Mouse (Mus musculus): ENCODE data around the gene Wwc2.
A peak's percentile ranks its signal among the peaks of the same experiment; 100 is the strongest.

Wwc2 gene

DNA sequence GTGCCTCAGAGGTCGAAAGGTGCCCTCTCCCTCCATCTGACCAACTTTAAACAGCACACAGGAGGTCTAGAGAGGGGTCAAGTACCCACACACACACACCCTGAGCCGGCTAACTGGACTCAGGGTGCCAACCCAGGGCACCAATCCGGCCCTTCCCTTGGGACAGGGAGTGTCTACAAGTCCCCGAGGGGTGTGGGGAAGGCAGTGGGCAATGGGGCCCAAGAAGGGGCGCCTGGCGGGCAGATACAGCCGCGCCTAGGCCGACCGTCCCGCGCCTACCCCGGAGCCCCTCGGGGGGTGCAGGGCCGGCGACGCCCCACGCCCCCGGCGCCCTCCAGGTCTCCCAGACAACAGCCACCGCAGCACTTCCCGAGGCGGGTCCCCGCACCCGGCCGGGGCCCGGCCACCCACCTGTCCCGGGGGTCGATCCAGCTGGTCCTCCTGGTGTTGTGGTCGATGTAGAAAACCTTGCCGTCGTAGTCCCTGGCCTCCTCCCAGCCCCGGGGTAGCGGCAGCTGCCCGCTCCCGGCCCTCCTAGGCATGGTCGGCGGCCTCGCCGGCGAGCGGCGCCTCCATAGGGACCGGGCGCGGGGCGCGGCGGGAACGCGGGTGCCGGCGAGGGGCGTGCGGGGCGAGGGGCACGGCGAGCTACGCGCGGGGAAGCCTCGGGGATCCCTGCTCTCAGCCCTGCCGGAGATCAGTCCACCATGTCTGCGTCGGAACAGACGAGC is 904 bp downstream of the Wwc2 start:
- peak in 1 of 2 experiments; percentile 19 for DNase-seq (ENCODE audit: low spot score in 2 of 2)

DNA sequence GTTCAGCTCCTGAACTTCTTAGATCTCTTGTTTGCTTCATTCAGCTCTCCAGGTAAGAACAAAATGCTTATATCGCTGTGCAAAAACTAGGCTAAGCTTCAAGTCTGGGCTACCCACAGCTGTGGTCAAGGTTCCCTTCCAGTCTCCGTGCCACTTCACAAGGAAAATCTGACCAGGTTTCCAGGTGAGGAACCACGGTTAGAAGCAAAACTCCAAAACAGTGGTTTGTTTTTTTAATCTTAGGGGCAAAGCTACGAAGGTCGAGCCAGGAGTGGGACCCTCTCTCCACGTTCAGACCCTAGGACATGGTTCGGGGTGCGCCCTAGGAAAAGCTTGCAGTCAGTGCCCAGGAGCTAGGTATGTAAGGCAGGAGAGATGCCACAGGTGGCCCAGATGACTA is 1.5 kb downstream of the Wwc2 start:
- no peak for DNase-seq (ENCODE audit: low spot score in 2 of 2)

DNA sequence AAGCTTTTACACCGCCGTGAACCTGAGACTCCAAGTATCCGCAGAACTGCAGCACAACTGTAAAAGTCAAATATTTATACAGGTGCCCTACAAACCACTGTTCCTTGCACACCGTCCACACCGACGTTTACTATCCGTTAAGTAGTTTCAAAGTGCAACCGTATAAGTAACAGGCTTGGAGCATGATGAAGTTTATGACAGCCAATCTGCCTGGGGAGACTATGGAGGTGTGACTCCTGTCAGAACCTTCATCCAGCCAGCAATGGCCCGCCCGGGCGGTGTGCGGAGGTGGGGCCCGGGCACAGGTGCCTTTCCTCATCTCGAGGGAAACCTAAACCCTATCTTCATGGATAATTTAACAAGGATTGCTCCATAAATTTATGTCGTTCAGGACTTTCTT is 2.6 kb downstream of the Wwc2 start:
- DNase-seq (ENCODE audit: low spot score in 2 of 2) = no peak

DNA sequence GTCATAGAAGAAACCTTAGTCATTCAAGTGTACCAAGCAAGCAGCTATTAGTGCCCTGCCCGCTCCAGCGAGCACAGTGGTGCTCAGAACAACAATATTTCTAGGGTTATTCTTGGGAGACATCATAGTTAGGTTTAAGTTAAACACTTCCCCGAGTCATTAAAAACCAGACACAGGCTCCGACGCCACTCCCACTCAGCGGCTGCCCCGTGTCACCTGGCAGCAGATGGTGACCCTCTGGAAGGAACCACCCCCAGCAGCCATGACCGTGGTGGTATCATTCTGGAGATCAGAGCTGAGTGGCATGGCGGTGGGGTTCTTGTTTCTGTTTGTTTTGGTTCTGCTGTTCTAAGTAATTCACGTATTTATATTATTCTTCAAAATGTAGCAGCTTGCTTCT is 5.1 kb downstream of the Wwc2 start:
- no peak for DNase-seq (ENCODE audit: low spot score in 2 of 2)

DNA sequence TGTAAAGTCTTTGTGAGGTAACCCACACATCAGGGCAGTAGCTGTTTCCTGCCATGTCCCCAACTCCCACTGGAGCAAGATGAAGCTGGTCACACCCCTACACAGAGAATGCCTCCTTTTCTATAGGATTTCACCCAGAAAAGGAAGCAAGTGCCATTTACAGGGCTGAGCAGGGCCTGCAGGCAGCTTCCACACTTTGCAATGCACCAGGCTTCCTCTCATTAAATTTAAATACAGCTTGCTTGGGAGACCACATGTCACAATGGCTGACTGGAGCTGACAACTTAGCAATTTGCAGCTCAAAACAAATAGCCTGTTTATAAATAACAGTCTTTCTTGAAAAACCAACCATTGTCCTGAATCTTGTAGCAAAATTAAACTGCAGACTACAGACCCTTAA is 5.5 kb downstream of the Wwc2 start:
- DNase-seq (ENCODE audit: low spot score in 2 of 2) = no peak

- no peak for DNase-seq (ENCODE audit: low spot score in 2 of 2)
Measured at GRCm38 (mm10) chr8:47981075-47981474, 9.6 kb downstream of the Wwc2 start.

- DNase-seq (ENCODE audit: low spot score in 2 of 2) = no peak
Measured at GRCm38 (mm10) chr8:47979876-47980275, 10.8 kb downstream of the Wwc2 start.

GRCm38 (mm10) chr8:47978755-47979154 is 12.0 kb downstream of the Wwc2 start:
- DNase-seq (ENCODE audit: low spot score in 2 of 2) = no peak

GRCm38 (mm10) chr8:47974963-47975314 is 15.8 kb downstream of the Wwc2 start:
- no peak for DNase-seq (ENCODE audit: low spot score in 2 of 2)

DNA sequence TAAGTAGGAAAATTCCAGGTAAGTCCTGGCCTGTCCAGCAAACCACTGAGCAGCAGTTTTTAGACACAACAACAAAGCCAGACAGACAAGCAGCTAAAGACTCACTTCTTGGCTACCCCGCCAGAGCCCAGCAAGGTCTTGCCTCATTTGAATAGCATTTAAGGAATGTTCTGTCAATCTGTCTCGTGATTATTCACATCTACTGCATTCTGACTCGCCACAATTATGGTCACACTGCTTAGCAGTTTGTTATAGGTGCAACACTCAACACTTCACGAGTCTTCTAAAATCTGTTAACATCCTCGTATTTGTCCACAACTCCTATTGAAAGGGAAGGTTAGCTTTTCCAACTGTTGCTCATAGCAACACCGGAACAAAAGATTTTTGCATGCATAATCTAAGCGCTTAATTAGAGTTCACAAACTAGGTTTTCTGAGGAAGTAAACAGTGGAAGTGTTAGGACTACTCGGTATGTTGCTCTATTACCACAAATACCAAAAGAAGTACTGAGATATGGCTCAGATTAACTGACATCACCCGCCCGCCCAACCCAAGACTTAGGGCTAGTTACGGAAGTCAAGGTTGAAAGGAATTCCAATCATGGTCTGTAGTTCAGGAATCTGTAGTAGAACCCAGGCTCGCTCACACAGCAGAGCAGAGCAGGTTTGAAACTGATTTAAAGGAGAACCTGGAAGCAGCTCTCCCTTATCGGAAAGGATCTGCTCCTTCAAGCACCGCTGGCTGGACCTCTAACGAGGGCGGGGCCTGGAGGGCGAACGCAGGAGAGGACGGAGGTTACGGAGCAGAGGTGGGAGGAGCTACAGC is 16.4 kb downstream of the Wwc2 start:
- no peak for DNase-seq (ENCODE audit: low spot score in 2 of 2)

GRCm38 (mm10) chr8:47971121-47971520 is 19.6 kb downstream of the Wwc2 start:
- DNase-seq (ENCODE audit: low spot score in 2 of 2) = no peak

DNA sequence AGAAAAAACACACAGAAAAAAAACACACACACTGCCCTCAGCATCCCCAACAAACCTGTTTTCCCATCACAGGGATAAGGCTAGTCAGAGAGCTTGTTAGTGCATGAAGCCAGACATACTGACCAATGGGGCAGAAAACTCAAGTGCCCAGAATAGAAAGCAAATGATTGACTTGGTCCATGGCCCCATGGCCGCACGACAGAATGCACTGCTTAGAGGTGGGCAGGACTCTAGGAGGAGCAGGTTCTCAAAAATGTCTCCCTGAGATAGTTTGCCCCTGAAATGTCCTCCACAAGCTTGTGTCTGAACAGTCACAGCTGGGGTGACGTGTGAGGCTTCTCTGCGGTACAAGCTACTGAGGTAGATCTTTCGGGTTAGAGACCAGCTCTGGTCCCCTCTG is 20.1 kb downstream of the Wwc2 start:
- no peak for DNase-seq (ENCODE audit: low spot score in 2 of 2)

- DNase-seq (ENCODE audit: low spot score in 2 of 2) = no peak
Measured at GRCm38 (mm10) chr8:47967045-47967920, 23.4 kb downstream of the Wwc2 start.

GRCm38 (mm10) chr8:47962484-47962883 is 28.2 kb downstream of the Wwc2 start:
- DNase-seq (ENCODE audit: low spot score in 2 of 2) = no peak

DNA sequence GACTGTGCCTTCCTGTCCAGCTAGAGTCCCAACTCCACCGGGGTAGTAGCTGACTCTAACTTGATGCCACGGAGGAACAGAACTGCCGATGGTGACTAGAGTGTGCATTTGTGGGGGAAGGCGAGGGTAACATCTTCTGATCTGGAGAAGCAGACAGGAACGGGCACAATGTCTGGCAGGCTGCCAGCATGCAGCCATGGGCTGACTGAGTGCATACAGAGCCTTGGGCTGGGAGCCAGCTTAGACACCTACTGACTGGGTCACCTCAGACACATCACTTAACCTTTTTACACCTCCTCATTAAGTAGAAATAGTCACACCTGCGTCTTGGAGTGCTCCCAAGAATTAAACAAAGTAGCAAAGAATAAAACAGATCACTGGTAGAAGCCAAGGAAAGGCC is 28.7 kb downstream of the Wwc2 start:
- no peak for DNase-seq (ENCODE audit: low spot score in 2 of 2)

- no peak for DNase-seq (ENCODE audit: low spot score in 2 of 2)
Measured at GRCm38 (mm10) chr8:47957560-47957959, 33.2 kb downstream of the Wwc2 start.

GRCm38 (mm10) chr8:47951380-47951932 is 39.3 kb downstream of the Wwc2 start:
- DNase-seq (ENCODE audit: low spot score in 2 of 2) = no peak

GRCm38 (mm10) chr8:47948836-47949235 is 41.9 kb downstream of the Wwc2 start:
- no peak for DNase-seq (ENCODE audit: low spot score in 2 of 2)

- no peak for DNase-seq (ENCODE audit: low spot score in 2 of 2)
Measured at GRCm38 (mm10) chr8:47947672-47948618, 42.8 kb downstream of the Wwc2 start.

- DNase-seq (ENCODE audit: low spot score in 2 of 2) = no peak
Measured at GRCm38 (mm10) chr8:47943049-47943448, 47.7 kb downstream of the Wwc2 start.

DNA sequence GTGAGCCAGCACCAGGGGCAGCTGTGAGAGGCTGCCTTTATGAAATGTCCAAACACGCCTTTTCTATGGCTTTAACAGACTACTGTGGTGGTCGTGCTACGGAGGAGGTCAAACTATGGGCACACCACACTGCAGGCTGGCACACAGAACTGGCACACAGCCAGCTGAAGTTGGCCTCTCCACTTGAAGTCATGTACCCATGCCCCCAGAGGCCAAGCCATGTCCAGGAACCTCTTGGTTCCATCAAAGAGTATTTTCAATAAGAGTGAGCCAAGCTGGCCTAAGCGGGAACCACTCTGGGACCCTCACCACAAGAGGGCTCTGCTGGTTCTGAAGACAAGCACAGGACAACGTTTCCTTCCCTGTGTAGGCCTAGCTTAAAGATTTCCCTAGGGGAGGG is 49.7 kb downstream of the Wwc2 start:
- no peak for DNase-seq (ENCODE audit: low spot score in 2 of 2)

All from frontal cortex, postnatal 36 days (tissue).